Mouse (Mus musculus) liver, postnatal 0 days (tissue): ENCODE data around the gene Pgm1. TPM values are rescaled to one million over a fixed set of nuclear protein-coding genes. Genes with fewer than 3 reads are reported as not detected.

Experiments used
- ATAC-seq: fragments of 200-750 bp; cut with Nextera tagmentation; 2 replicates; pipeline ENCODE4 v1.8.0; 2017; ENCODE audit warnings: mild to moderate bottlenecking, moderate library complexity
- DNase-seq: peaks from one replicate; pipeline ENCODE4 v3.0.0-alpha.2; 2016
- H3K27ac ChIP-seq: fragments of 300-500 bp; sonication (generic); 2 replicates; pipeline ENCODE4 v1.5.1; 2014; ENCODE audit warnings: antibody characterized with exemption, moderate library complexity, mild to moderate bottlenecking, low read depth
- H3K27me3 ChIP-seq: fragments of 300-500 bp; sonication (generic); 2 replicates; pipeline ENCODE4 v1.6.1; 2014; ENCODE audit warnings: low read length, control low read depth, mixed read lengths; ENCODE audit not compliant: insufficient read depth
- H3K36me3 ChIP-seq: fragments of 300-500 bp; sonication (generic); replicated peaks from 2 replicates; pipeline ENCODE4 v1.6.1; 2014; ENCODE audit warnings: mild to moderate bottlenecking, control low read depth, low read length, moderate library complexity, mixed read lengths; ENCODE audit not compliant: insufficient read depth
- H3K4me1 ChIP-seq: fragments of 300-500 bp; sonication (generic); 2 replicates; pipeline ENCODE4 v1.6.1; 2014; ENCODE audit warnings: antibody characterized with exemption, mild to moderate bottlenecking, control low read depth; ENCODE audit not compliant: insufficient read depth
- H3K4me2 ChIP-seq: fragments of 300-500 bp; sonication (generic); 2 replicates; pipeline ENCODE4 v1.6.1; 2014; ENCODE audit warnings: low read depth, mild to moderate bottlenecking, low read length, moderate library complexity, mixed read lengths
- H3K4me3 ChIP-seq: fragments of 300-500 bp; sonication (generic); 2 replicates; pipeline ENCODE4 v1.5.1; 2014; ENCODE audit warnings: low read depth, low read length
- H3K9ac ChIP-seq: fragments of 300-500 bp; sonication (generic); replicated peaks from 2 replicates; pipeline ENCODE4 v1.6.1; 2014; ENCODE audit warnings: mild to moderate bottlenecking, moderate library complexity
- H3K9me3 ChIP-seq: fragments of 300-500 bp; sonication (generic); 2 replicates; pipeline ENCODE4 v1.6.1; 2016; ENCODE audit warnings: mild to moderate bottlenecking, control low read depth, low read length, mixed read lengths
- CTCF ChIP-seq: sonication (generic); IDR thresholded peaks from 2 replicates; pipeline ENCODE4 v1.5.1; 2016; ENCODE audit warnings: antibody characterized with exemption, low read depth
- EP300 ChIP-seq: IDR thresholded peaks from 2 replicates; pipeline ENCODE4 v1.6.1; 2016; ENCODE audit warnings: antibody characterized with exemption, low read depth, mild to moderate bottlenecking
- WGBS: fragments of 180-500 bp; shearing (Covaris S2); extraction: QIAGEN DNeasy Blood & Tissue Kit; methylation state at CpG from one replicate; pipeline ENCODE4 v1.1.7; 2014; ENCODE audit not compliant: insufficient replicate concordance; 5-methylcytosine and 5-hydroxymethylcytosine counted together
- polyA plus RNA-seq: library from polyadenylated mRNA; unstranded; fragments of >200 nt; fragmentation: Nextera tagmentation; extraction: Ambion mirVana; gene quantifications from 2 replicates; pipeline ENCODE4 v1.2.1, GENCODE M21; 2015

Pgm1 gene
- polyA plus RNA-seq, 1 experiment from 2014 or later: 144 TPM

DNA sequence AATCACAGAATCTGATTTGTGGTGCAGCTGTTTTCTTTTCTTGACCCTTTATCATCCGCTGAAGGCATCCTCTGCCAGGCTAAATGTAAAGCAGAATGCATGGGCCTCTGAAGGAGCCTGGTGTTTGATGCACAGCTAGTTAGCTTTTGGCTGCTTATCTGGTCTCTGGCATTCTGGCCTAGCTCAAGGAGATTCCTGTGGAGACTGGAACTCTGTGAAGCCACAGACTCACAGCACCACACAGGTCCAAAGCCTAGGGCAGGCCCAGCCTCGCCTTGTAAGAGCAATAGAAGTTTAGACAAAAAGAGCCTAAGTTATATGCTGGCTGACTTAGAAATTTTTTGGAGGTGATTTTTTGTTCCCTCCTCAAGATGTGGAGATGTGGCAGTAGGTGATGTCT lies 52.0 kb downstream of the Pgm1 start:
- no peaks in the 10 kb centered on the region for H3K4me1 ChIP-seq
- no peak overlapping the region for H3K27ac ChIP-seq
- H3K9me3 ChIP-seq: no peaks in the 10 kb centered on the region
- TF ChIP-seq CTCF: no peak
- TF ChIP-seq EP300: no peak
- H3K36me3 ChIP-seq: peaks cover 34% of the 10 kb centered on the region
- no peak overlapping the region for H3K9ac ChIP-seq
- ATAC-seq: no peak
- H3K27me3 ChIP-seq: no peaks in the 10 kb centered on the region
- WGBS: 79% methylated on average over 2 of the region's 2 CpGs
- H3K4me2 ChIP-seq: no peak overlapping the region
- H3K4me3 ChIP-seq: no peak overlapping the region
- no peak for DNase-seq

DNA sequence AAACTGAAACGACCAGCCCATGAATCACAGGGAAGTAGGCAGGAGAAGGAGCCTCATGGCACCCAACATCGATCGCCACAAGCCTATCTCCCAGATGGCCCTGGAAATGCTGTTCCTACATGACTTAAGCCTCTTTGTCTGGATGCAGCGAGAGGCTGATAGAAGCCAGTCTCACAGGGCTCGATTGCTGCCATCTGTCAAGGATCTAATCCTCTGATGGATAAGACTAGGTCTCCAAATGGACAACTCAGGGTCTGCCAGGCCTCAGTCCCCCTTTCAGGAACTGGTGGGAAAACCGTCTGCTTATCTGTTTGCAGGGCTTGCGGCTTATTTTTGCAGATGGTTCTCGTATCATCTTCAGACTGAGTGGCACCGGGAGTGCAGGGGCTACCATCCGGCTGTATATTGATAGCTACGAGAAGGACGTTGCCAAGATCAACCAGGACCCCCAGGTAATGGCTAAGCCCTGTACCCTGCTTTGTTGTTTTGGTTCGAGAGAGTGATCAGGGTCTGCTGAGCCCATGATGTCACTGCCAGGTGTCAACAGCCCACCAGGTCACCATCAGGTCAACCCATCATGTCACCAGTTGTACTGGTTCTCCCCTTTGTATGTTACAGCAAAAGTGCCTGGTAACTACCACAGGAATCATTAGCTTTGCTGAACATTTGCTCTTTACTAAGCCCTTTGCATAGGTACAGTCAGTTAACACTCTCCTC lies 54.6 kb downstream of the Pgm1 start:
- Histone ChIP-seq H3K9me3 (no peaks in the 10 kb centered on the region), H3K36me3 (peaks cover 40% of the 10 kb centered on the region), H3K27me3 (no peaks in the 10 kb centered on the region), H3K9ac (no peak overlapping the region), H3K4me2 (no peak overlapping the region), H3K4me3 (no peak overlapping the region), H3K27ac (no peak overlapping the region), H3K4me1 (no peaks in the 10 kb centered on the region)
- ATAC-seq (no peak), DNase-seq (no peak)
- TF ChIP-seq EP300: no peak
- TF ChIP-seq CTCF: no peak
- WGBS: 79% methylated on average over 13 of the region's 13 CpGs

DNA sequence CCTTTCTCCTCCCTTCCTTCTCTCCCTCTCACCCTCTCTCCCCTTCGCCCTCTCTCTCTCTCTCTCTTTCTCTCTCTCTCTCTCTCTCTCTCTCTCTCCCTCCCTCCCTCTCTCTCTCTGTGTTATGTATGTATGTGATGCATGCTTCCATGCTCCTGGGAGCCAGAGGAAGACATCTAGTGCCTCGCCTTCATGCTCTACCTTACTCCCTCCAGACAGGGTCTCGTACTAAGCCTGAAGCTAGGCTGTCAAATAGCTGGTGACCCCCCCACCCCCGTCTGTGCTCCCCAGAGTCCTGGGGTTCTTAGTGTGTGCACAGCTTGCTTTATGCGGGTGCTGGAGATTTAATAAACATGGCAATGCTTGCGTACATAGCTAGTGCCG lies 55.1 kb downstream of the Pgm1 start:
- ATAC-seq (no peak), DNase-seq (no peak)
- Histone ChIP-seq H3K9me3 (no peaks in the 10 kb centered on the region), H3K4me1 (no peaks in the 10 kb centered on the region), H3K9ac (no peak overlapping the region), H3K4me2 (no peak overlapping the region), H3K36me3 (peaks cover 40% of the 10 kb centered on the region), H3K27me3 (no peaks in the 10 kb centered on the region), H3K27ac (no peak overlapping the region), H3K4me3 (no peak overlapping the region)
- TF ChIP-seq EP300: no peak
- TF ChIP-seq CTCF: no peak
- WGBS: 82% methylated on average over 7 of the region's 7 CpGs

DNA sequence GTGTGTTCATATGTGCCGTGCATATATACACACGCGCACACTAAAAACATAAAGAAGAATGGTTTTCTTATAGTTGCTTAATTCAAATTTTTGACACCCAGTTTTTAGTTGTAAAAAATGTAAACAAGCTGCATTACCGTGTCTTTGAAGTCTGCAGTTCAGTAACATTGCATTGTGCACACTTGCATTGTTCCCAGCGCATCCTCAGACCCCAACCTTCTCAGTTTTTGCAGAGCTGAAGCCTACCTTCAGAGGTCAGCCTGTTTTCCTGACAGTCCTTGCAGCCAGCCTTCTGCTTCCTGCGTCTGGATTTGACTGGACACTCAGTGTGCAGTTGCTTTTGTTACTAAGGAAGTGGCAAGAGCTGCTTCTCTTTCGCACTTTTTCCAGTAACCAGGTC lies 55.9 kb downstream of the Pgm1 start:
- Histone ChIP-seq H3K27ac (no peak overlapping the region), H3K9ac (no peak overlapping the region), H3K4me2 (no peak overlapping the region), H3K9me3 (no peaks in the 10 kb centered on the region), H3K4me1 (no peaks in the 10 kb centered on the region), H3K27me3 (no peaks in the 10 kb centered on the region), H3K4me3 (no peak overlapping the region), H3K36me3 (peaks cover 37% of the 10 kb centered on the region)
- 76% methylated on average over 7 of the region's 7 CpGs for WGBS
- no peak for TF ChIP-seq CTCF
- no peak for TF ChIP-seq EP300
- no peak for DNase-seq
- ATAC-seq: no peak

DNA sequence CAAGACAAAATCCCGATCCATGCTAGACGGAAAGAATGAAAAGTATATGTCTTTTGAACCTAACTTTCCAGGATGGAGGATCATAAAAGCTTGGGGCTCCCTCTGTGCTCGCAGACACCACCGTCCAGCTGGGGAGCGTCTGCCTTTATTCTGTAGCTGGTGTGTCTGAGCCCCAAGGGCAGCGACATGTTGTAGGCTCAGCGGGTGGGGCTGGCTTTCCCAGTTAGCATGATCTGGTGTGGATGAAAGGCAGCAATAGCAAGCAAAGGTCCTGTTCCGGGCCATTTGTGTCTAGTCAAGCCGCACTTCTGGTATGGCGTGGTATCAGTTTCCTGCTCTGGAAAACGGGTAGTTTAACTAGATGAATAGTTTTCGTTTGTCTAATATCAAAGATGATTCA lies 56.4 kb downstream of the Pgm1 start:
- 76% methylated on average over 12 of the region's 12 CpGs for WGBS
- H3K27me3 ChIP-seq: no peaks in the 10 kb centered on the region
- H3K36me3 ChIP-seq: peaks cover 32% of the 10 kb centered on the region
- DNase-seq: no peak
- TF ChIP-seq EP300 (no peak), CTCF (no peak)
- no peak overlapping the region for H3K4me2 ChIP-seq
- no peak overlapping the region for H3K4me3 ChIP-seq
- H3K9me3 ChIP-seq: no peaks in the 10 kb centered on the region
- no peak overlapping the region for H3K27ac ChIP-seq
- no peaks in the 10 kb centered on the region for H3K4me1 ChIP-seq
- no peak for ATAC-seq
- no peak overlapping the region for H3K9ac ChIP-seq

DNA sequence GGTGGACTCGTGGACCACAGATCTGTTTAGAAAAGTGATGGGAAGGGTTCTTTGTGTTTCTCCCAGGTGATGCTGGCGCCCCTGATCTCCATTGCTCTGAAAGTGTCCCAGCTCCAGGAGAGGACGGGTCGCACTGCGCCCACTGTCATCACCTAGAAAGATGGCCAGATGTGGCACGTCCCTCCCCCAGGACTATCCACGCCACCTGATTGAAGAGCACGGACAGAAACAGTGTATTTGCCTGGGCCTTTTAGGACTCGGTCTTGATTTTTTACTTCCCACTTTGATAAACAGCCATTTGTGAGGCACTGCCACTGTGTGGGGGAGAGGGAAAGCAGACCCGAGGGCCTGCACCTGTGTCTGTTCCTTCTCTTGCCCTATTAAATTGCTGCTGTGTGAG lies 57.4 kb downstream of the Pgm1 start:
- H3K4me3 ChIP-seq: no peak overlapping the region
- ATAC-seq (no peak), DNase-seq (no peak)
- H3K9ac ChIP-seq: no peak overlapping the region
- H3K4me1 ChIP-seq: no peaks in the 10 kb centered on the region
- no peaks in the 10 kb centered on the region for H3K27me3 ChIP-seq
- H3K9me3 ChIP-seq: no peaks in the 10 kb centered on the region
- no peak overlapping the region for H3K27ac ChIP-seq
- peaks cover 27% of the 10 kb centered on the region for H3K36me3 ChIP-seq
- WGBS: 80% methylated on average over 10 of the region's 10 CpGs
- no peak overlapping the region for H3K4me2 ChIP-seq
- TF ChIP-seq CTCF: no peak
- TF ChIP-seq EP300: no peak
